8 mouse cellular contexts compared by ENCODE assay signal in the genomic region with DNA sequence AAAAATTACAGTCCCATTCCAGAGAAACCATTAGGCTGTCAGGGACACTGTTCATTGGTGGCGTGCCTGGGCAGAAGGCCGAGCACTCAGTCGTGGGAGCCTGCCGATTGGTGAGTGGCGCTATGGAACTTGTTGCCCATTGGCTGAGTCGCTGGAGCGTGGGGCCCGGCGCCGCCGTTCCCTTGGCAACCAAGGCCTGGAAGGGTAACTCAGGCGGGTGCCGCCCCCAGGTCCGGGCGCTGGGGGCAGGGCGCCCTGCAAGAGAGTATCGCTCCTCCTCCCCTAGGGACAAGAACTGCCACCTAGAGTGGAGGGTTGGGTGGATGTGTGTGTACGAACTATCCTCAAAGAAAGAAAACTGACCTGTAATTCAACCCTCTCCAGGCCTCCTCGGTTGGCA. TPM values are rescaled to one million over a fixed set of nuclear protein-coding genes. Genes with fewer than 3 reads are reported as not detected.
DNase-seq lines count a peak whose midpoint lies in the region; ATAC-seq lines count a peak whose summit lies in the region.

No protein-coding gene starts in this region.

- H3K36me3 ChIP-seq in hindbrain, embryonic 10.5 days = no peaks in the 10 kb centered on the region
- H3K36me3 ChIP-seq in lung, embryonic 16.5 days (ENCODE audit: control insufficient read depth, insufficient read depth, low read length) = no peaks in the 10 kb centered on the region

- no peaks in the 10 kb centered on the region for H3K27me3 ChIP-seq in hindbrain, embryonic 10.5 days (ENCODE audit: insufficient read depth, poor library complexity, severe bottlenecking)
- H3K27me3 ChIP-seq in lung, embryonic 16.5 days (ENCODE audit: control insufficient read depth, insufficient read depth, low read depth, low read length) = no peaks in the 10 kb centered on the region

- peak; percentile 97 for DNase-seq in MN1 (ENCODE audit: low spot score)
- DNase-seq in cerebellum, adult 9-10 months = peak; percentile 96
- peak; percentile 97 for DNase-seq in hindbrain, embryonic 10.5 days (ENCODE audit: low spot score)
- peak; percentile 99 for DNase-seq in layer of hippocampus, adult 9-11 months
- peak; percentile 90 for DNase-seq in ovary, postnatal 14 days (ENCODE audit: low spot score)
- peak; percentile 81 to 85 for DNase-seq in thymus, postnatal 10 days (ENCODE audit: low spot score in 2 of 2)

- peak overlapping the region; percentile 58 for H3K9ac ChIP-seq in lung, embryonic 16.5 days (ENCODE audit: low read length)

- peaks cover 37% of the 10 kb centered on the region for H3K4me1 ChIP-seq in hindbrain, embryonic 10.5 days (replicated peaks)
- peaks cover 28% of the 10 kb centered on the region for H3K4me1 ChIP-seq in lung, embryonic 16.5 days (replicated peaks; ENCODE audit: control insufficient read depth, insufficient read depth, low read length)

- no peaks in the 10 kb centered on the region for H3K9me3 ChIP-seq in hindbrain, embryonic 10.5 days
- no peaks in the 10 kb centered on the region for H3K9me3 ChIP-seq in lung, embryonic 16.5 days (ENCODE audit: control insufficient read depth, low read length)

- peak overlapping the region; percentile 49 for H3K4me3 ChIP-seq in hindbrain, embryonic 10.5 days
- peak overlapping the region; percentile 44 for H3K4me3 ChIP-seq in lung, embryonic 16.5 days (ENCODE audit: low read length)

- H3K27ac ChIP-seq in hindbrain, embryonic 10.5 days = peak overlapping the region; percentile 87
- H3K27ac ChIP-seq in lung, embryonic 16.5 days (ENCODE audit: low read length) = peak overlapping the region; percentile 80

- H3K4me2 ChIP-seq in lung, embryonic 16.5 days (ENCODE audit: low read depth, low read length) = peak overlapping the region; percentile 54

- WGBS in hindbrain, embryonic 10.5 days = 0% methylated on average over 19 of the region's 19 CpGs
- 0% methylated on average over 19 of the region's 19 CpGs for WGBS in lung, embryonic 16.5 days

- peak; percentile 98 for ATAC-seq in frontal cortex, adult (ENCODE audit: low TSS enrichment)
- peak; percentile 94 for ATAC-seq in lung, embryonic 16.5 days (ENCODE audit: low read depth)

RNA-seq across cellular contexts. Expression of a gene that starts 8.3 kb away (rescaled TPM):
- polyA plus RNA-seq in hindbrain, embryonic 10.5 days (2016; fragmentation: Nextera tagmentation; extraction: Ambion mirVana) = 9.5 and 11.1 TPM in 2 replicates
- 7.4 and 8.1 TPM in 2 replicates for polyA plus RNA-seq in lung, embryonic 16.5 days (2015; fragmentation: Nextera tagmentation; extraction: Ambion mirVana)

RNA-seq across cellular contexts. Expression of a gene that starts 8.7 kb away (rescaled TPM):
- polyA plus RNA-seq in hindbrain, embryonic 10.5 days (2016; fragmentation: Nextera tagmentation; extraction: Ambion mirVana) = 45.9 and 47.9 TPM in 2 replicates
- polyA plus RNA-seq in lung, embryonic 16.5 days (2015; fragmentation: Nextera tagmentation; extraction: Ambion mirVana) = 22.2 and 25.9 TPM in 2 replicates

RNA-seq across cellular contexts. Expression of a gene that starts 9.3 kb away (rescaled TPM):
- polyA plus RNA-seq in hindbrain, embryonic 10.5 days (2016; fragmentation: Nextera tagmentation; extraction: Ambion mirVana) = 1.3 and 3.3 TPM in 2 replicates
- polyA plus RNA-seq in lung, embryonic 16.5 days (2015; fragmentation: Nextera tagmentation; extraction: Ambion mirVana) = 8.5 and 10.5 TPM in 2 replicates

RNA-seq across cellular contexts. Expression of a gene that starts 29.7 kb away (rescaled TPM):
- 1.4 and 5.1 TPM in 2 replicates for polyA plus RNA-seq in hindbrain, embryonic 10.5 days (2016; fragmentation: Nextera tagmentation; extraction: Ambion mirVana)
- polyA plus RNA-seq in lung, embryonic 16.5 days (2015; fragmentation: Nextera tagmentation; extraction: Ambion mirVana) = 0.40 and 0.62 TPM in 2 replicates

RNA-seq across cellular contexts. Expression of a gene that starts 58.3 kb away (rescaled TPM):
- not detected in 2 replicates for polyA plus RNA-seq in hindbrain, embryonic 10.5 days (2016; fragmentation: Nextera tagmentation; extraction: Ambion mirVana)
- polyA plus RNA-seq in lung, embryonic 16.5 days (2015; fragmentation: Nextera tagmentation; extraction: Ambion mirVana) = not detected in 2 replicates

Comparison
In these comparisons a context has a peak if more than half of its experiments do, and no peak if none do; other contexts are left out.
1. Peak in every context shown above with its lines: DNase-seq, ATAC-seq, H3K4me3 ChIP-seq and H3K27ac ChIP-seq.